Mouse (Mus musculus) heart, postnatal 10 days (tissue): ENCODE data around the gene Clic6. TPM values are rescaled to one million over a fixed set of nuclear protein-coding genes. Genes with fewer than 3 reads are reported as not detected.

Source experiments
- DNase-seq, 2 experiments: peaks; one replicate each; pipeline ENCODE4 v3.0.0; 2021
- intact Hi-C: fragments of 180-260 bp; cut with DNase I; formaldehyde crosslinking; loops from one replicate; pipeline ENCODE4 v1.15.1; 2025
- total RNA-seq, 2 experiments: library from RNA; stranded (reverse); gene quantifications; 2 replicates each; pipeline ENCODE4 v1.2.3; 2021

The Clic6 gene
- under 1 TPM; 0.12 to 0.29 TPM for total RNA-seq

- no peak for DNase-seq
- intact Hi-C loops, result no loop called here
Observed at GRCm38 (mm10) chr16:92485436-92485835, at the start of gene Clic6. Gene Clic6, plus strand, starts transcription at chr16:92485736.

- no peak for DNase-seq
- intact Hi-C loops, result no loop called here
Observed at GRCm38 (mm10) chr16:92439775-92440174, 45.8 kb upstream of the Clic6 start.

GRCm38 (mm10) chr16:92440229-92440628 is 45.3 kb upstream of the Clic6 start:
- intact Hi-C loops, result no loop called here
- DNase-seq, result no peak

GRCm38 (mm10) chr16:92441203-92441602 is 44.3 kb upstream of the Clic6 start:
- no peak for DNase-seq
- intact Hi-C loops, result no loop called here

GRCm38 (mm10) chr16:92442150-92442549 is 43.4 kb upstream of the Clic6 start:
- DNase-seq, result no peak
- intact Hi-C loops, result no loop called here

- no peak for DNase-seq
- intact Hi-C loops, result no loop called here
Observed at GRCm38 (mm10) chr16:92442946-92443345, 42.6 kb upstream of the Clic6 start.

GRCm38 (mm10) chr16:92443644-92444113 is 41.9 kb upstream of the Clic6 start:
- intact Hi-C loops, result loop anchor here (2.0 kb wide), 1 partner anchor 45 kb away; no protein-coding TSS in a partner anchor

GRCm38 (mm10) chr16:92445377-92445776 is 40.2 kb upstream of the Clic6 start:
- intact Hi-C loops, result loop anchor here (1.0 to 2.0 kb wide), 2 partner anchors 47 to 60 kb away; no protein-coding TSS in a partner anchor
- peak in 1 of 2 experiments; percentile 59 for DNase-seq

More at GRCm38 (mm10) chr16:92443644-92444113, 41.9 kb upstream of the Clic6 start:
- peak; percentile 73 to 83 for DNase-seq

GRCm38 (mm10) chr16:92449080-92449479 is 36.5 kb upstream of the Clic6 start:
- DNase-seq, result no peak
- intact Hi-C loops, result no loop called here

- no peak for DNase-seq
- intact Hi-C loops, result no loop called here
Observed at GRCm38 (mm10) chr16:92450331-92450730, 35.2 kb upstream of the Clic6 start.

GRCm38 (mm10) chr16:92451516-92452072 is 33.9 kb upstream of the Clic6 start:
- peak; percentile 86 to 87 for DNase-seq
- intact Hi-C loops, result no loop called here

GRCm38 (mm10) chr16:92452609-92453008 is 32.9 kb upstream of the Clic6 start:
- no peak for DNase-seq
- intact Hi-C loops, result no loop called here

- intact Hi-C loops, result no loop called here
- DNase-seq, result no peak
Observed at GRCm38 (mm10) chr16:92454002-92454401, 31.5 kb upstream of the Clic6 start.

GRCm38 (mm10) chr16:92454495-92454894 is 31.0 kb upstream of the Clic6 start:
- intact Hi-C loops, result no loop called here

GRCm38 (mm10) chr16:92455488-92455887 is 30.0 kb upstream of the Clic6 start:
- no peak for DNase-seq
- intact Hi-C loops, result no loop called here

More at GRCm38 (mm10) chr16:92454495-92454894, 31.0 kb upstream of the Clic6 start:
- no peak for DNase-seq

GRCm38 (mm10) chr16:92455969-92456368 is 29.6 kb upstream of the Clic6 start:
- DNase-seq, result no peak
- intact Hi-C loops, result no loop called here

GRCm38 (mm10) chr16:92457594-92457993 is 27.9 kb upstream of the Clic6 start:
- DNase-seq, result peak; percentile 75 to 88
- intact Hi-C loops, result loop anchor here (1.0 kb wide), 3 partner anchors 72 to 143 kb away; no protein-coding TSS in a partner anchor

GRCm38 (mm10) chr16:92461412-92461811 is 24.1 kb upstream of the Clic6 start:
- intact Hi-C loops, result no loop called here
- no peak for DNase-seq

- peak in 1 of 2 experiments; percentile 52 for DNase-seq
- intact Hi-C loops, result no loop called here
Observed at GRCm38 (mm10) chr16:92464390-92464972, 21.1 kb upstream of the Clic6 start.

GRCm38 (mm10) chr16:92465226-92465625 is 20.3 kb upstream of the Clic6 start:
- intact Hi-C loops, result no loop called here

GRCm38 (mm10) chr16:92465642-92466526 is 19.7 kb upstream of the Clic6 start:
- intact Hi-C loops, result no loop called here
- DNase-seq, result peak; percentile 98 to 99

More at GRCm38 (mm10) chr16:92465226-92465625, 20.3 kb upstream of the Clic6 start:
- DNase-seq, result peak; percentile 50 to 51
